Mouse (Mus musculus) left cerebral cortex, postnatal 36 days (tissue): ENCODE results near the gene Ugt1a6b. TPM values are rescaled to one million over a fixed set of nuclear protein-coding genes. Genes with fewer than 3 reads are reported as not detected.
"Not testable (repeated sequence)": the region's sequence is repeated elsewhere in the genome, so short reads cannot be mapped to it uniquely, and the experiment has no call there.

ENCODE experiments used
- DNase-seq, 2 experiments: peaks; one replicate each; pipeline ENCODE4 v3.0.0; 2021 to 2022; ENCODE audit warnings: low spot score in 2 of 2, mixed read lengths in 1 of 2
- intact Hi-C: fragments of 180-260 bp; cut with DNase I; formaldehyde crosslinking; loops from one replicate; pipeline ENCODE4 v1.15.1; 2025
- total RNA-seq, 2 experiments: library from RNA; stranded (reverse); gene quantifications; 2 replicates each; pipeline ENCODE4 v1.2.3; 2021

Ugt1a6b gene
- total RNA-seq, 2 experiments from 2014 or later = 0.22 TPM; not detected in 1

- DNase-seq, intact Hi-C loops: not testable (repeated sequence)
These were observed 69.1 kb downstream of the Ugt1a6b start for GRCm38 (mm10) chr1:88172190-88172589.

- no peak for DNase-seq
- intact Hi-C loops = no loop called here
These were observed 76.6 kb downstream of the Ugt1a6b start for GRCm38 (mm10) chr1:88179657-88180056.

- intact Hi-C loops = no loop called here
These were observed 83.4 kb downstream of the Ugt1a6b start for GRCm38 (mm10) chr1:88186325-88186935.

GRCm38 (mm10) chr1:88192136-88192535 is 89.1 kb downstream of the Ugt1a6b start:
- no peak for DNase-seq
- intact Hi-C loops = no loop called here

More at GRCm38 (mm10) chr1:88186325-88186935, 83.4 kb downstream of the Ugt1a6b start:
- DNase-seq = no peak

- DNase-seq = no peak
- intact Hi-C loops = no loop called here
These were observed 92.6 kb downstream of the Ugt1a6b start for GRCm38 (mm10) chr1:88195687-88196086.

GRCm38 (mm10) chr1:88197443-88197842 is 94.4 kb downstream of the Ugt1a6b start:
- no peak for DNase-seq
- intact Hi-C loops = no loop called here

GRCm38 (mm10) chr1:88199996-88200395 is 96.9 kb downstream of the Ugt1a6b start:
- intact Hi-C loops = no loop called here
- no peak for DNase-seq

- intact Hi-C loops = no loop called here
- no peak for DNase-seq
These were observed 97.4 kb downstream of the Ugt1a6b start, which contains the start of gene Ugt1a2 for GRCm38 (mm10) chr1:88200456-88200855. TSS of gene Ugt1a2 (plus strand) at chr1:88200601.

GRCm38 (mm10) chr1:88205294-88205922 is 102.4 kb downstream of the Ugt1a6b start, which contains the start of gene Dnajb3:
TSS of gene Dnajb3 (minus strand) at chr1:88205782.
- DNase-seq = peak; percentile 82 to 86
- intact Hi-C loops = no loop called here

- no peak for DNase-seq
- intact Hi-C loops = no loop called here
These were observed 103.9 kb downstream of the Ugt1a6b start for GRCm38 (mm10) chr1:88206843-88207479.

- intact Hi-C loops = no loop called here
- DNase-seq = no peak
These were observed 108.8 kb downstream of the Ugt1a6b start, which contains the start of gene Ugt1a1 for GRCm38 (mm10) chr1:88211812-88212211. TSS of gene Ugt1a1 (plus strand) at chr1:88211959.

GRCm38 (mm10) chr1:88212341-88213045 is 109.4 kb downstream of the Ugt1a6b start:
- DNase-seq = no peak
- intact Hi-C loops = no loop called here

- intact Hi-C loops = no loop called here
These were observed 110.0 kb downstream of the Ugt1a6b start for GRCm38 (mm10) chr1:88213061-88213460.

GRCm38 (mm10) chr1:88213766-88214461 is 110.9 kb downstream of the Ugt1a6b start:
- DNase-seq = no peak
- intact Hi-C loops = no loop called here

More at GRCm38 (mm10) chr1:88213061-88213460, 110.0 kb downstream of the Ugt1a6b start:
- no peak for DNase-seq

GRCm38 (mm10) chr1:88214462-88214952 is 111.5 kb downstream of the Ugt1a6b start:
- no peak for DNase-seq
- intact Hi-C loops = no loop called here

GRCm38 (mm10) chr1:88215466-88216380 is 112.7 kb downstream of the Ugt1a6b start:
- intact Hi-C loops = no loop called here
- DNase-seq = no peak

- intact Hi-C loops = no loop called here
These were observed 113.5 kb downstream of the Ugt1a6b start for GRCm38 (mm10) chr1:88216551-88216950.

GRCm38 (mm10) chr1:88217144-88217543 is 114.1 kb downstream of the Ugt1a6b start:
- no peak for DNase-seq
- intact Hi-C loops = no loop called here

More at GRCm38 (mm10) chr1:88216551-88216950, 113.5 kb downstream of the Ugt1a6b start:
- no peak for DNase-seq
